Mouse (Mus musculus) C2C12 (cell line): ENCODE data around the gene 2900026A02Rik. TPM values are rescaled to one million over a fixed set of nuclear protein-coding genes. Genes with fewer than 3 reads are reported as not detected.

Experiments used
- H3K27me3 ChIP-seq: one replicate; pipeline ENCODE4 v1.6.1; 2011; ENCODE audit not compliant: control insufficient read depth, insufficient read depth, insufficient read length
- H3K36me3 ChIP-seq: one replicate; pipeline ENCODE4 v1.6.1; 2011; ENCODE audit not compliant: control insufficient read depth, insufficient read depth
- H3K4me3 ChIP-seq: one replicate; pipeline ENCODE4 v1.5.1; 2011; ENCODE audit warnings: mild to moderate bottlenecking, control low read depth; ENCODE audit not compliant: poor library complexity, insufficient read depth, severe bottlenecking
- H3K79me2 ChIP-seq: one replicate; pipeline ENCODE4 v1.6.1; 2011; ENCODE audit not compliant: control insufficient read depth, insufficient read depth
- H3K79me3 ChIP-seq: one replicate; pipeline ENCODE4 v1.6.1; 2011; ENCODE audit warnings: low read depth, control low read depth
- H3ac ChIP-seq: one replicate; pipeline ENCODE3; 2011; ENCODE audit warnings: low read depth; ENCODE audit not compliant: control insufficient read depth, insufficient read length
- CEBPB ChIP-seq: IDR thresholded peaks from one replicate; pipeline ENCODE4 v1.6.1; 2011; ENCODE audit warnings: low read depth, mild to moderate bottlenecking, control low read depth, moderate library complexity
- CTCF ChIP-seq: IDR thresholded peaks from one replicate; pipeline ENCODE4 v1.5.1; 2011; ENCODE audit not compliant: control insufficient read depth, insufficient read depth, insufficient read length
- FOSL1 ChIP-seq: IDR thresholded peaks from one replicate; pipeline ENCODE4 v1.8.0; 2011; ENCODE audit warnings: mild to moderate bottlenecking, low read length; ENCODE audit not compliant: poor library complexity, insufficient read depth, severe bottlenecking
- MAX ChIP-seq: IDR thresholded peaks from one replicate; pipeline ENCODE4 v1.6.1; 2011; ENCODE audit warnings: mild to moderate bottlenecking, control low read depth
- MYOD1 ChIP-seq: IDR thresholded peaks from one replicate; pipeline ENCODE4 v1.6.1; 2011; ENCODE audit warnings: low read depth; ENCODE audit not compliant: control insufficient read depth, insufficient read length
- MYOG ChIP-seq: IDR thresholded peaks from one replicate; pipeline ENCODE4 v1.6.1; 2011; ENCODE audit not compliant: control insufficient read depth, insufficient read length; ENCODE audit errors: extremely low read depth
- USF1 ChIP-seq: IDR thresholded peaks from one replicate; pipeline ENCODE4 v1.6.1; 2011; ENCODE audit warnings: low read depth, mild to moderate bottlenecking, control low read depth, moderate library complexity
- polyA plus RNA-seq: library from polyadenylated mRNA; unstranded; fragments of >200 nt; fragmentation: generic; extraction: Trizol; gene quantifications from one replicate; pipeline ENCODE4 v1.2.1, GENCODE M21; 2012; ENCODE audit warnings: missing spikeins

The 2900026A02Rik gene
- polyA plus RNA-seq, 1 experiment = 8.4 TPM

DNA sequence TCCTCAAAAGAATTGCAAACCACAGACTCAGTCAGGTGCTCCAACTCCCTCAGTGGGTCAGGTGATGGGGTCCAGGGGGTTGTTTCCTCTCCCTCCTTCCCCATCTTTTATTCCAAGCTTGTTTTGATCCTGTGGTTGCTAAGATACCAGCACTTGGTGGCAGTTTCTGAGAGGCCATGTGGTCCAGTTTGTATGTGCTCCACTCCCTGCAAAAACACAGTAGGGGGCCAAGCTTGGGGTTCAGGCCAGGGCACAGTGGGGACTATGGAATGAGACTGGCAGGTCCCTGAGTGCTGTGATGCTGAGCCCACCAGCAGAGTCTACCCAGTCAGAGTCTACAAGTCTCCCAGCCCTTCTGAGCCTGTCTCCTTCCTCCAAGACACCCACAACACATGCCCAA, 171.2 kb downstream of the 2900026A02Rik start:
- H3K79me2 ChIP-seq = no peaks in the 10 kb centered on the region
- H3ac ChIP-seq = no peak overlapping the region
- H3K36me3 ChIP-seq = no peaks in the 10 kb centered on the region
- peaks cover 7% of the 10 kb centered on the region for H3K27me3 ChIP-seq
- no peaks in the 10 kb centered on the region for H3K79me3 ChIP-seq
- TF ChIP-seq CTCF = no peak
- no peak for TF ChIP-seq MYOG
- no peak for TF ChIP-seq USF1
- no peak for TF ChIP-seq MYOD1
- no peak for TF ChIP-seq FOSL1
- no peak for TF ChIP-seq CEBPB
- no peak for TF ChIP-seq MAX
- no peak overlapping the region for H3K4me3 ChIP-seq

DNA sequence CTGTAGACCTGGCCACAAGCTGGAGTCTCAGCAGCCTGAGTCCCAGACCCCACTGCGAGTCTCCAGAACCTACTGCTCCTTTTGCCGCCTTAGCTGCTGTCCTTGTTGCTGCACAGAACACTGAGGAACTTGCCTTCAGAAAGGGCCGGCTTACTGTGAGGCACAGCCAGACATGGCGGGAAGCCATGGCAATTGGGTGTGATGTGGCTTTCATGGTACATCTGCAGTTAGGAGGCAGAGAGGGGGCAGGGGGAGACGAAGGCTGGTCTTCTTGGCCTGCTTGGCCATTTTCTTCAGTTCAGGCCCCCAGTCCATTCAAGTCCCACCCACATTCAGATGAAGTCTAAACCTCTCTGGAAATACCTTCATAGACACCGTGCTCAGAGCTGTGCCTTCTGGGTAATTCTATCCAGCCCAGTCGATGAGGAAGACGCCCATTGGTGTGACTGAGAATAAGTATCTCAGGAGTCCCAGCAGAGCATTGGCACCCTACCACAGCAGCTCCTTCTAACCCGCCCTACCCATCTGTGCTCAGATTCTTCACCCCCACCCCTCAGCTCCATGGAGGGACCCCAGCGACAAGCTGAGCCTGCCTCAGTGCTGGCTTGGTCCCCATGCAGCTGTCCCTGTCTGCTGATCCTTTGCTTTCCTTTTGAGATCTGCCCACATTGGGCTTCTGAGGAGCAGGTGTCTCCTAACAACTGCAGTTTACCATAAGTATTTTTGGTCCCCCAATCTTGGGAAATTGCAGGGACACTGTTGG, 175.3 kb downstream of the 2900026A02Rik start:
- peaks cover 6% of the 10 kb centered on the region for H3K27me3 ChIP-seq

DNA sequence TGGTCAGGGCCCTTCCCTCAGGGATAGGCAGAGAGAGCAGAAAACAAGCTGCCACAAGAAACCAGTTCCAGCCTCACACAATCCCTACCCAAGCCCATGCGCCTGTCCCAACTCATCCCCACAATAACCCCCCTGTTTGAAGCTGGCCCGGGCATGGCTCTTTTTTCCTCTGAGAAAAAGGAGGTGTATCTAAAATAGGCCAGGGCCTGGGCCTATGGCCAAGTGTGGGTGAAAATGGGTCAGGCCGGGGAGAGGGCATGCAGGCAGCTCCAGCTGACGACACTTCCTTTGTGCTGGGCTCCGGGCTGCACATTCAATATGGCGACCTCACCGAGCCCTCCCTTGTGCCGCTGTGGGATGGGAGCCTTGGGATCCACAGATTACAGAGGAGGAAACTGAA, 177.5 kb downstream of the 2900026A02Rik start:
- TF ChIP-seq USF1 = no peak
- no peak for TF ChIP-seq MYOD1
- TF ChIP-seq FOSL1 = no peak
- TF ChIP-seq CTCF = no peak
- no peak for TF ChIP-seq MAX
- TF ChIP-seq CEBPB = no peak
- TF ChIP-seq MYOG = no peak
- no peaks in the 10 kb centered on the region for H3K79me3 ChIP-seq
- H3ac ChIP-seq = no peak overlapping the region

More for the DNA sequence above, 175.3 kb downstream of the 2900026A02Rik start:
- no peak overlapping the region for H3ac ChIP-seq
- H3K36me3 ChIP-seq = no peaks in the 10 kb centered on the region
- H3K79me2 ChIP-seq = no peaks in the 10 kb centered on the region
- no peaks in the 10 kb centered on the region for H3K79me3 ChIP-seq
- no peak for TF ChIP-seq FOSL1
- no peak for TF ChIP-seq MYOD1
- no peak for TF ChIP-seq MYOG
- no peak for TF ChIP-seq CEBPB
- no peak for TF ChIP-seq CTCF
- H3K4me3 ChIP-seq = no peak overlapping the region

DNA sequence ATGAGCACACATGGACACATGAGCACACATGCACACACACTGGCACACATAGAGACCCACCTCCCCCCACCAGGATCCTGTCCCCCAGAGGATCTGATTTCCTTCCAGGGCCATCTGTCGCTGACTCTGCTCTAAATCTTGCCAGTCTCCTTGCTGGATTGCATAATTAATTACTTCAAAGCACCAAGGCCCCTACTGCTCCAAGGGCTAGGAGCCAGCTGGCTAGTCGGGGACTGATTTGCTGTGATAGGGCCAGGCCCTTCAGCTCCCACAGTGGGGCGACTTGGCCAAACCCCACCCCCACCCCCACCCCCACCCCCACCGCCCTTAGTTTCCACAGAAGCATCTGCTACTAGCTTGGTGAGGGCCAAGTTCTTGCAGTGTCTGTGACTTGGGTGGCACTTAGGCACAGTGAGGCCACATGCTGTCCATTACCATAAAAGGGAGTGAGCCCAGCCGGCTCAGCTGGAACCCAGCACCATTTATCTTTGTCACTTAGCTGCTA, 179.4 kb downstream of the 2900026A02Rik start:
- Histone ChIP-seq H3K4me3 (no peak overlapping the region), H3ac (no peak overlapping the region), H3K27me3 (peaks cover 6% of the 10 kb centered on the region), H3K79me3 (no peaks in the 10 kb centered on the region), H3K79me2 (no peaks in the 10 kb centered on the region), H3K36me3 (no peaks in the 10 kb centered on the region)
- TF ChIP-seq CTCF (no peak), MYOG (no peak), CEBPB (no peak), MAX (no peak), FOSL1 (no peak), MYOD1 (no peak), USF1 (no peak)

More for the DNA sequence above, 177.5 kb downstream of the 2900026A02Rik start:
- Histone ChIP-seq H3K79me2 (no peaks in the 10 kb centered on the region), H3K36me3 (no peaks in the 10 kb centered on the region), H3K4me3 (no peak overlapping the region), H3K27me3 (peaks cover 6% of the 10 kb centered on the region)

DNA sequence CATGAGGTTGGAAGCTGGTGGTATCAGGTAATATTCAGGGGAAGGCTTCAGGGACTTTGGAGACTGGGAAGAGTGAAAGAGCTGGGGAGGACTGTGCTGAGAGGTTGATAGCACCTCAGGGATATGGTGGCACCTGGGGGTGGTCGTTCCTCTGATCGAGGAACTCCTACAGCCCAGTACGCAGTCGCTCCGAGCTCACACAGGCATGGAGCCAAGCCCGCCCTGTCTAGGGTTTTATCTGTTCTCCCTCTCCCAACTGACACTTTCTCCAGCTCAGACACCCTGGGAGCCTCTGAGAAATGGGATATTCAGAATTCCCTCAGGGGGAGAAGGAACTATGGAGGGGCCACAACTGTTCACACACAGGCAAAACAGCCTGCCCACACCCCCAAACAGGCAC, 180.3 kb downstream of the 2900026A02Rik start:
- H3K27me3 ChIP-seq = peaks cover 6% of the 10 kb centered on the region
- H3K4me3 ChIP-seq = no peak overlapping the region
- H3K36me3 ChIP-seq = no peaks in the 10 kb centered on the region
- H3K79me3 ChIP-seq = no peaks in the 10 kb centered on the region
- H3ac ChIP-seq = no peak overlapping the region
- no peaks in the 10 kb centered on the region for H3K79me2 ChIP-seq
- TF ChIP-seq USF1 = no peak
- TF ChIP-seq CEBPB = no peak
- no peak for TF ChIP-seq MYOG
- TF ChIP-seq FOSL1 = no peak
- no peak for TF ChIP-seq CTCF
- TF ChIP-seq MAX = no peak
- TF ChIP-seq MYOD1 = no peak
